Mouse (Mus musculus) intestine, embryonic 15.5 days (tissue): ENCODE results near the gene Gpbar1. TPM values are rescaled to one million over a fixed set of nuclear protein-coding genes. Genes with fewer than 3 reads are reported as not detected.
A peak's percentile ranks its signal among the peaks of the same experiment; 100 is the strongest.

Experiments used
- ATAC-seq: fragments of 200-750 bp; cut with Nextera tagmentation; 2 replicates; pipeline ENCODE4 v1.8.0; 2017; ENCODE audit warnings: moderate TSS enrichment, moderate library complexity
- H3K27ac ChIP-seq: fragments of 300-500 bp; sonication (generic); 2 replicates; pipeline ENCODE4 v1.5.1; 2015; ENCODE audit warnings: mild to moderate bottlenecking, inconsistent platforms
- H3K27me3 ChIP-seq: fragments of 300-500 bp; sonication (generic); replicated peaks from 2 replicates; pipeline ENCODE4 v1.6.1; 2015; ENCODE audit warnings: inconsistent platforms
- H3K36me3 ChIP-seq: fragments of 300-500 bp; sonication (generic); 2 replicates; pipeline ENCODE4 v1.6.1; 2015; ENCODE audit warnings: inconsistent platforms
- H3K4me1 ChIP-seq: fragments of 300-500 bp; sonication (generic); replicated peaks from 2 replicates; pipeline ENCODE4 v1.6.1; 2015; ENCODE audit warnings: inconsistent platforms
- H3K4me2 ChIP-seq: fragments of 300-500 bp; sonication (generic); replicated peaks from 2 replicates; pipeline ENCODE4 v1.6.1; 2015; ENCODE audit warnings: mild to moderate bottlenecking, inconsistent platforms
- H3K4me3 ChIP-seq: fragments of 300-500 bp; sonication (generic); replicated peaks from 2 replicates; pipeline ENCODE4 v1.5.1; 2015; ENCODE audit warnings: inconsistent platforms
- H3K9ac ChIP-seq: fragments of 300-500 bp; sonication (generic); 2 replicates; pipeline ENCODE4 v1.6.1; 2015; ENCODE audit warnings: inconsistent platforms
- H3K9me3 ChIP-seq: fragments of 300-500 bp; sonication (generic); 2 replicates; pipeline ENCODE4 v1.6.1; 2016; ENCODE audit warnings: inconsistent platforms
- WGBS: fragments of 180-500 bp; shearing (Covaris S2); methylation state at CpG from one replicate; pipeline ENCODE4 v1.1.7; 2015; 5-methylcytosine and 5-hydroxymethylcytosine counted together
- polyA plus RNA-seq: library from polyadenylated mRNA; unstranded; fragments of >200 nt; fragmentation: Nextera tagmentation; extraction: Ambion mirVana; gene quantifications from 2 replicates; pipeline ENCODE4 v1.2.1, GENCODE M21; 2015

The Gpbar1 gene
- polyA plus RNA-seq, 1 experiment from 2014 or later = 3.3 TPM

DNA sequence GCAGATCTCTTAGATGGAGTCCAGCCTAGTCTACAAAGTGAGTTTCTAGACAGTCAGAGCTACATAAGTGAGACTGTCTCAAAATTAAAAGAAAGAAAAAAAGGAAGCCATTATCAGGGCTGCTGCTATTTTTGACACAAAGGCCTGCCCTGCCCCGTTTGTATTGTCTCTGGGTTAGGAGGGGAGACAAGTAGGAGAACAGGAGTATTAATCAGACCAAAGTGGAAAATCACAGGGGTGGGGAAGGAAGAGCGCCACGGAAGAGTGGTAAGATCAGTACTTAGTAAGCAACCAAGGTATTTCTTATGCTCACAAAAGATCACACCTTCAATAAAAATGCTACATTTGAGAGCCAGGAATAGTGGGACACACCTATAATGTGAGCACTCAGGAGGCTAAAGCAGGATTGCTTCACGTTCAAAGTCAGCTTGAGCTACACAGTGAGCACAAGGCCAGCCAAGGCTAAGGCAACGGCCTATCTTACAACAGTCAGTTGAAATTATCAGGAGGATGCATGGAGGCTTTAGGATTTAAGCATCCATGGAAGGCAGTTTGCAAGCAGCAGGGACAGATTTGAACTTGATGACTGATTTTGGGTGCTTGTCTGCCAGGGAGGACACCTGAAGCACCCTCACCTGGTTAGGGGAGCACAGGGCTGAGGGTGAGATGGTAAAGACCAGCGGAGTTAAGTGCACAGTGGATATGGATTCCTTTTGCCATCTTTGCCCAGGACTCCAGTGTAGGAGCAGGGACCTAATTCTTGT is 22.2 kb downstream of the Gpbar1 start:
- ATAC-seq = no peak
- Histone ChIP-seq H3K4me2 (no peak overlapping the region), H3K4me1 (peaks cover 70% of the 10 kb centered on the region), H3K9me3 (no peaks in the 10 kb centered on the region), H3K4me3 (no peak overlapping the region), H3K27me3 (no peaks in the 10 kb centered on the region), H3K9ac (no peak overlapping the region), H3K27ac (peak overlapping the region; percentile 36; the same call in 1 of the 2 replicates), H3K36me3 (peaks cover 4% of the 10 kb centered on the region; the same call in 1 of the 2 replicates)
- 69% methylated on average over 6 of the region's 6 CpGs for WGBS

GRCm38 (mm10) chr1:74302229-74302628 is 23.9 kb downstream of the Gpbar1 start:
- H3K4me3 ChIP-seq = peak overlapping the region; percentile 61
- H3K27ac ChIP-seq = no peak overlapping the region
- no peaks in the 10 kb centered on the region for H3K9me3 ChIP-seq
- 83% methylated on average over 7 of the region's 7 CpGs for WGBS
- peak overlapping the region; percentile 71 for H3K4me2 ChIP-seq
- no peak for ATAC-seq
- H3K27me3 ChIP-seq = no peaks in the 10 kb centered on the region
- peak overlapping the region; percentile 34; the same call in 1 of the 2 replicates for H3K9ac ChIP-seq
- H3K4me1 ChIP-seq = peaks cover 53% of the 10 kb centered on the region
- H3K36me3 ChIP-seq = peaks cover 4% of the 10 kb centered on the region; the same call in 1 of the 2 replicates

GRCm38 (mm10) chr1:74302835-74303234 is 24.5 kb downstream of the Gpbar1 start:
- 68% methylated on average over 2 of the region's 2 CpGs for WGBS
- Histone ChIP-seq H3K27me3 (no peaks in the 10 kb centered on the region), H3K9ac (peak overlapping the region; percentile 34; the same call in 1 of the 2 replicates), H3K27ac (peak overlapping the region; percentile 11; the same call in 1 of the 2 replicates), H3K4me2 (peak overlapping the region; percentile 71), H3K36me3 (peaks cover 4% of the 10 kb centered on the region; the same call in 1 of the 2 replicates), H3K4me1 (peaks cover 50% of the 10 kb centered on the region), H3K4me3 (peak overlapping the region; percentile 61), H3K9me3 (no peaks in the 10 kb centered on the region)
- no peak for ATAC-seq

DNA sequence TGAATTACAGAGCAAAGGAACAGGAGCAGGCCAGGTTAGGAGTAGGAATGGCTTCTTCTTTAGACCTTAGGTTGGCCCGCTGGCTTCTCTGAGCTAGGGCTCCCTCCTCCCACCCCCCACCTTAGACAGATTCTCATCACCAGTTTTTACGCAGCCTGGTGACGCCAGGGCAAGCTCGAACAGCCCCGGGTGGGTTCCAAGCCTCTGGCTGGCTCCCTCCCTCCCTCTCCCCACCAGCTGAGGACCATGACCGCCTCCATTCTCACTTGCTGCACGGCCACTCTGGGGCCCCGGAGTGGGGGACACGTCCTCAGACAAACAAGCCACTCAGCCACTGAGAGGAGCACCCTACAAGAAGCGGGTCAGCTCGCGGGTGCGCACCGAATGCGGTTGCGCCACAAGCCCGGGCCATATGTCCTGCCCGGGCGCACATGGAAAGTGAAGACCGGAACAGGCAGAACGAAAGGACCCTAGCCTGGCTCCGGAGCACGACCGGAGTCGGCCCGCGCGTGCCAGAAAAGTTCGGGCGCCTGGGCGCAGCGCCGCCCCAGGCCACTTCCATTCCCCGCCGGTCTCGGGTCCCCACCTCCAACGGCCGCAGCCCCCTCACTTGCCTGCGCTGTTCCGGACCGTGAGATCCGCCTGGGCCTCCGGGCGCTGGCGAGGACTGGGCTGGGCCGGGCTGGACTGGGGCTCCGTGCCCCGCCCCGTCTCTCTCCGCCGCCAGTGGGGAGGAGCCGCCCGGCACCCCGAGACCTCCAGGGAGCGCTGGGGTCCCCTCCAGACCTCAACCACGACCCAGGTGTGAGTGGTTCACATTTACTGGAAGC is 25.4 kb downstream of the Gpbar1 start:
- ATAC-seq = peak; percentile 89
- Histone ChIP-seq H3K9ac (peak overlapping the region; percentile 80), H3K27ac (peak overlapping the region; percentile 92), H3K4me1 (peaks cover 49% of the 10 kb centered on the region), H3K36me3 (peaks cover 4% of the 10 kb centered on the region; the same call in 1 of the 2 replicates), H3K9me3 (no peaks in the 10 kb centered on the region), H3K27me3 (no peaks in the 10 kb centered on the region), H3K4me3 (peak overlapping the region; percentile 61), H3K4me2 (peak overlapping the region; percentile 71)
- WGBS = under 1% methylated on average over 56 of the region's 56 CpGs

DNA sequence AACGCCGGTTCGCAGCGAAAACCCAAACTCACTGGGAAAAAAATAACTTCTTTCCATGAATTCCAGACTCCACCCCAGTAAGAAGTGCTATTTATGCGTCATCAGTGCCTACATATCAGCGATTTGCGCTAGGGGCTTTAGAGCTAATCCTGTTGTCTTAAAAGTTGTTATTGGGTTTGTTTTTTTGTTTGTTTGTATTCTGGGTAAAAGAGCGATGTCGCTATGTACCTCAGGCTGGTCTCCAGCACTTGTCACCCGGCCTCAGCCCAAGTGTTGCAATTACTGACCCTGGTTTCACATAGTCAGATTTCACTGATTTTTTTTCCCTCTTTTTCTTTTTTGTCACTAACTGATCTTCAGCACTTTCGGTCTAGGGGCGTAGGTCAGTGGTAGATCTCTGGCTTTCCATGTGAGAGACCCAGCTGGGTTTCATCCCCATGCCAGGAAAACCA is 26.0 kb downstream of the Gpbar1 start:
- 4% methylated on average over 12 of the region's 12 CpGs for WGBS
- ATAC-seq = no peak; the same call in 1 of the 2 replicates
- H3K27ac ChIP-seq = peak overlapping the region; percentile 92
- H3K4me2 ChIP-seq = peak overlapping the region; percentile 71
- H3K36me3 ChIP-seq = peaks cover 4% of the 10 kb centered on the region; the same call in 1 of the 2 replicates
- peak overlapping the region; percentile 80 for H3K9ac ChIP-seq
- peaks cover 43% of the 10 kb centered on the region for H3K4me1 ChIP-seq
- peak overlapping the region; percentile 61 for H3K4me3 ChIP-seq
- H3K9me3 ChIP-seq = no peaks in the 10 kb centered on the region
- no peaks in the 10 kb centered on the region for H3K27me3 ChIP-seq

GRCm38 (mm10) chr1:74304946-74305345 is 26.6 kb downstream of the Gpbar1 start:
- Histone ChIP-seq H3K27ac (no peak overlapping the region), H3K27me3 (no peaks in the 10 kb centered on the region), H3K9ac (no peak overlapping the region), H3K4me2 (no peak overlapping the region), H3K4me3 (no peak overlapping the region), H3K36me3 (peaks cover 4% of the 10 kb centered on the region; the same call in 1 of the 2 replicates), H3K4me1 (peaks cover 40% of the 10 kb centered on the region), H3K9me3 (no peaks in the 10 kb centered on the region)
- ATAC-seq = no peak
- 62% methylated on average over 4 of the region's 4 CpGs for whole genome bisulfite sequencing

DNA sequence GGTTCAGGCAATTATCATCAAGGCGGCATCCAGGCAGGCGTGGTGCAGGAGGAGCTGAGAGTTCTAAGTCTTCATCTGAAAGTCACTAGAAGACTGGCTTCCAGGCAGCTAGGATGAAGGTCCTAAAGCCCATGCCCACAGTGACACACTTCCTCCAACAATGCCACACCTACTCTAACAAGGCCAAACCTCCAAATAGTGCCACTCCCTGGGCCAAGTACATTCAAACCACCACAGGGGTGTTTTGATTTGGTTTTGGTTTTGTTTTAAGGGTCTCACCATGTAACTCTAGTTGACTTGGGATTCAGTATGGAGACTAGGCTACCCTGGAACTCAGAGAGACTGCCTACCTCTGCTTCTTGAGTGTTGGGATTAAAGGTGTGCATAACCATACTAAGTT is 27.2 kb downstream of the Gpbar1 start, which contains the start of gene Tmbim1:
TSS of gene Tmbim1 (minus strand) at position 101 of the 400 bp plus-strand sequence.
- H3K4me1 ChIP-seq = peaks cover 39% of the 10 kb centered on the region
- H3K36me3 ChIP-seq = peaks cover 4% of the 10 kb centered on the region; the same call in 1 of the 2 replicates
- ATAC-seq = no peak
- WGBS = 82% methylated on average over 2 of the region's 2 CpGs
- H3K27me3 ChIP-seq = no peaks in the 10 kb centered on the region
- H3K27ac ChIP-seq = 0 out of 2 replicates have a peak within 1 kb of the TSS, but pooled peaks have one; percentile 92
- peak within 1 kb of the TSS; percentile 61 for H3K4me3 ChIP-seq
- H3K9ac ChIP-seq = peak within 1 kb of the TSS; percentile 80; the same call in 1 of the 2 replicates
- no peaks in the 10 kb centered on the region for H3K9me3 ChIP-seq
- peak within 1 kb of the TSS; percentile 71 for H3K4me2 ChIP-seq

DNA sequence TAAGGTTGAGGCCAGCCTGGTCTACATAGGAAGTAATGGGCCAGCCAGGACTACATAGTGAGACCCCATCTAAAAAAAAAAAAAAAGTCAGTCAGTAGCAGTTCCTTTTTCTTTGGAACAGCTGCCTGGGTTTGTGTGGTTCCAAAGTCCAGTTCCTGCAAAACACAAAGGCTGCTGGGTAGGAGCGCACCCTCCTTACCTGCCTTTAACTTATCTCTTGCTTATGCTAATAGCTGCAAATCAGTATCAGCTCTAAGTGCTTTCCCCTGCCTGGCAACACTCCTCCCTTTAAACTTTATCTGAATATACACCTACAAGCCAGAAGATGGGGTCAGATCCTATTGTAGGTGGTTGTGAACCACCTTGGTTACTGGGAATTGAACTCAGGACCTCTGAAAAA is 28.8 kb downstream of the Gpbar1 start:
- Histone ChIP-seq H3K4me1 (peaks cover 24% of the 10 kb centered on the region), H3K36me3 (no peaks in the 10 kb centered on the region), H3K4me3 (no peak overlapping the region), H3K4me2 (no peak overlapping the region), H3K9ac (no peak overlapping the region), H3K27me3 (no peaks in the 10 kb centered on the region), H3K27ac (no peak overlapping the region; the same call in 1 of the 2 replicates), H3K9me3 (no peaks in the 10 kb centered on the region)
- peak; percentile 70 for ATAC-seq
- WGBS = 81% methylated on average over 1 of the region's 1 CpGs

- no peaks in the 10 kb centered on the region for H3K27me3 ChIP-seq
- no peaks in the 10 kb centered on the region for H3K36me3 ChIP-seq
- H3K4me1 ChIP-seq = peaks cover 14% of the 10 kb centered on the region; the same call in 1 of the 2 replicates
- H3K27ac ChIP-seq = no peak overlapping the region
- no peak overlapping the region for H3K4me2 ChIP-seq
- no peak overlapping the region for H3K9ac ChIP-seq
- no peaks in the 10 kb centered on the region for H3K9me3 ChIP-seq
- 72% methylated on average over 10 of the region's 10 CpGs for WGBS
- no peak for ATAC-seq
- no peak overlapping the region for H3K4me3 ChIP-seq
Measured at GRCm38 (mm10) chr1:74308001-74308964, 29.9 kb downstream of the Gpbar1 start.

DNA sequence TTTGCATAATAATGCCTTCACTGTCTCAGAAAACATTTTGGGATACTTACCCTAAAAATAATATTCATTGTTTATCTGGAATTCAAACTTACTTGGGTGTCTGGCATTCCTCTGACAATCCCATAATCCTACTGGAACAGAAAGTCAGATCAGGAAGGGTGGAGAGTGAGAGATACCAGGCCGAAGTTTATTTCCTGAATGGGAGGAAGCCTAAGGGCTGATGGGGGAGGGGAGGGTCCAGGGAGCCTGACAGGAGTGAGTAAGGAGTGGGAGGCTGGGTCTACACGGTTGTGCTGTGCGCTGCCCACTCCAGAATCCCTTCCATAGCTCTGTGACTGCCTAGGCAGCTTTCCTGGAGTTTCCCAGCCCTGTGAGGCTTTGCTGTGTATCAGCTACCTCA is 31.4 kb downstream of the Gpbar1 start:
- H3K27me3 ChIP-seq = no peaks in the 10 kb centered on the region
- WGBS = 15% methylated on average over 3 of the region's 3 CpGs
- H3K4me2 ChIP-seq = no peak overlapping the region
- no peak overlapping the region for H3K9ac ChIP-seq
- H3K9me3 ChIP-seq = no peaks in the 10 kb centered on the region
- no peaks in the 10 kb centered on the region for H3K36me3 ChIP-seq
- ATAC-seq = no peak
- H3K4me3 ChIP-seq = no peak overlapping the region
- H3K27ac ChIP-seq = peak overlapping the region; percentile 45; the same call in 1 of the 2 replicates
- H3K4me1 ChIP-seq = peaks cover 14% of the 10 kb centered on the region; the same call in 1 of the 2 replicates

DNA sequence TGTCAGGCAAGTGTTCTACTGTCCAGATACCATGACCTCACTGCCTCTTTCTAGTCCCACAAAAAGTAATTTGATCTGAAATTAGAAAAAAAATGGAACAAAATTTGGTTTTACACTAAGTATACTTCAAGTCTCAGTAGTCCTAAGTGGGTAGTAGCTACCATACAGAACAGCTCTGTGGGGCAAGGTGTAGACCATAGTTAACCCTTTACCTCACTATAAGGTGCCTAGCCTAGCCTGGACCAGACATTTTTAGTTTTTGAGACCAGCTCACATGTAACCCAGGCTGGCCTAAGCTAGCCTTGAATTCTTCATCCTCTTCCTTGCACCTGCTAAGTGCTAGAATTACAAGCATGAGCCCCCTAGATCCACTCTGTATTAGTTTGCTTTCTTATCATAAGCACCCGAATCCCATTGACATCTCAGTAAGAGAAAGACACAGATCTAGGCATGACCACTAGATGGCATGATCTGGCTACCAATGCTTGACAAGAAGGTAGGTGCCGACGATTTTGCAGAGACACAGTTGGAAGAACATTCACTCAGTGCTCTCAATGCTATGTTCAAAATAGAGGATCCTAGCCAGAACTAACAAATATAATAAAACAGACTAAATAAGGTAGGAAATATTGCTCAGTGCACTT is 34.8 kb downstream of the Gpbar1 start:
- ATAC-seq = peak; percentile 64
- Histone ChIP-seq H3K9me3 (no peaks in the 10 kb centered on the region), H3K4me3 (no peak overlapping the region), H3K36me3 (no peaks in the 10 kb centered on the region), H3K27me3 (no peaks in the 10 kb centered on the region), H3K27ac (no peak overlapping the region), H3K9ac (no peak overlapping the region), H3K4me1 (peaks cover 9% of the 10 kb centered on the region; the same call in 1 of the 2 replicates), H3K4me2 (no peak overlapping the region)
- WGBS = 2% methylated on average over 3 of the region's 3 CpGs
